Mouse (Mus musculus): Measurements from ENCODE around the gene Adh5.

Adh5 gene

GRCm38 (mm10) chr3:138503754-138504153, 60.9 kb downstream of the Adh5 start:
- DNase-seq (ENCODE audit: extremely low spot score, low read depth, low spot score): no peak

Data from hindlimb bud, embryonic 11.5 days (tissue).